Mouse (Mus musculus) heart, postnatal 0 days (tissue): ENCODE results near the gene Zdhhc5.

Source experiments
- CTCF ChIP-seq: IDR thresholded peaks from 2 replicates; pipeline ENCODE4 v1.5.1; 2016; ENCODE audit warnings: antibody characterized with exemption, control low read depth, low read depth
- EP300 ChIP-seq: IDR thresholded peaks from 2 replicates; pipeline ENCODE4 v1.6.1; 2016; ENCODE audit warnings: antibody characterized with exemption, low read depth

DNA sequence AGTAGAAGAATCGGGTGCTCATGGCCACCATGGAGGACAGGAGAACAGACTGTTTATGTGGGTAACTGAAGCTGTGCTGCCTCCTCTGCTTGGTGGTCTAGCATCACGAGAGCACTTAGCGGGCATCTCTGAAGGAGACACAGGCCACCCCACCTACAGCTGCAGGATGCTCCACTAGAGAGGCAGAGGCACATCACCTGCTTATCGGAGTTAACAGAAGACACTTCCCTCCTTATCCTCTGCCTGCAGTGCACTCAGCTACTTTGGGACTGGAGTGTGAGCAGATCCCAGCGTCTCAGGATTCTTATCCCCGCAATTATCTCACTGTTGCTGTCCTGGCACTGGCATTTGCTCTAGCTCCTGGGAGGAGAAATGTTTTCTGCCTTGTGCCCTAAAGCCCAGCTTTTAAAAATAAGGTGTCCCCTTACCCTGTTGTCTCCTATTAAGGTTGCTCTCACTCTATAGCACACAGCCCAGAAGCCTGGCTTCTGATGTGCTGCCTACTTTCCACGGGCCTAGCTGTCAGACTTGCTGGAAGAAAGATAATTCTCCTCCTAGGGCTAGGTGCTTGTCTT lies 20.5 kb upstream of the Zdhhc5 start:
- TF ChIP-seq EP300 (no peak), CTCF (no peak)
